Mouse (Mus musculus): ENCODE measurements around the gene Morc1.

DNA sequence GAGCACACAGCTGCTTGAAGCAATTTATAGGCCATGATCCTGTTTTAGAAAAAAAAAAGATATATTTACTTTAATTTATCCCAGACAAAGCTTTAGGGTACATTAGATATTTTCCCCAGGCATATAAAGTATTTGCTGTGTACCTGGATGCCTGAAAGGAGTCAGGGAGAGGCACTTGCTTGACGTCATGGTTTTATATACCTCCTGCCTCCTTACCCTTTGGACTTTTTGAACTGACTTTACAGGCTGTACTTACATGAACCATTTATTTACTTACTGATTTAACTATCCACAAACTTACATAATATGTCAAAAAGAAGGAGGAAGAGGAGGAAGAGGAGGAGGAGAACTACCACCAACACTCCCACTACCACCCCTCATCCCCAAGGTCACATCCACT lies 18.8 kb upstream of the Morc1 start, which contains the start of gene Gm5485:
- TF ChIP-seq CTCF (IDR thresholded peaks at IDR 0.05; ENCODE audit: low read depth) (no peak), EP300 (IDR thresholded peaks at IDR 0.05; ENCODE audit: low read depth) (no peak)
